Mouse (Mus musculus) brain, embryonic 14.5 days (tissue): ENCODE measurements around the gene Stx3.
A peak's percentile ranks its signal among the peaks of the same experiment; 100 is the strongest.

ENCODE experiments used
- CTCF ChIP-seq: fragments of 200-500 bp; IDR thresholded peaks from 2 replicates; pipeline ENCODE4 v1.5.1; 2012; ENCODE audit warnings: inconsistent platforms, mild to moderate bottlenecking, moderate library complexity, borderline replicate concordance; ENCODE audit not compliant: insufficient read depth, insufficient read length; ENCODE audit errors: extremely low read depth
- POLR2A ChIP-seq: fragments of 200-500 bp; IDR thresholded peaks from 2 replicates; pipeline ENCODE4 v1.6.1; 2012; ENCODE audit warnings: mild to moderate bottlenecking, inconsistent platforms, borderline replicate concordance; ENCODE audit not compliant: poor library complexity, insufficient read depth, insufficient read length, severe bottlenecking; ENCODE audit errors: extremely low read depth

GRCm38 (mm10) chr19:11820211-11820610 is 1.0 kb upstream of the Stx3 start:
- peak; percentile 7; the same call in 1 of the 2 replicates for TF ChIP-seq CTCF
- TF ChIP-seq POLR2A, result no peak
